Mouse (Mus musculus): ENCODE measurements around the gene Prpf19. TPM values are rescaled to one million over a fixed set of nuclear protein-coding genes. Genes with fewer than 3 reads are reported as not detected.

Prpf19 gene
- polyA plus RNA-seq, 1 experiment from 2014 or later: 19.7 TPM

Other genes with a start within 250 kb of the Prpf19 start
- not detected in 2 replicates for gene Pga5, start 217.2 kb upstream of the Prpf19 start, polyA plus RNA-seq (2015; fragmentation: Nextera tagmentation; extraction: Ambion mirVana)
- gene Vps37c, start 206.5 kb upstream of the Prpf19 start, polyA plus RNA-seq (2015; fragmentation: Nextera tagmentation; extraction: Ambion mirVana): 10.4 and 12.1 TPM in 2 replicates
- 0.08 TPM in 1 of 2 replicates, not detected in the other for gene Cd5, start 156.2 kb upstream of the Prpf19 start, polyA plus RNA-seq (2015; fragmentation: Nextera tagmentation; extraction: Ambion mirVana)
- gene Cd6, start 65.2 kb upstream of the Prpf19 start, polyA plus RNA-seq (2015; fragmentation: Nextera tagmentation; extraction: Ambion mirVana): 0.03 TPM in 1 of 2 replicates, not detected in the other
- gene Slc15a3, start 55.5 kb upstream of the Prpf19 start, polyA plus RNA-seq (2015; fragmentation: Nextera tagmentation; extraction: Ambion mirVana): 1.3 and 1.7 TPM in 2 replicates
- 4.0 and 4.4 TPM in 2 replicates for gene Tmem132a, start 25.3 kb upstream of the Prpf19 start, polyA plus RNA-seq (2015; fragmentation: Nextera tagmentation; extraction: Ambion mirVana)
- gene Tmem109, start 13.2 kb upstream of the Prpf19 start, polyA plus RNA-seq (2015; fragmentation: Nextera tagmentation; extraction: Ambion mirVana): 21.9 and 23.0 TPM in 2 replicates
- not detected in 2 replicates for gene Zp1, start 25.4 kb downstream of the Prpf19 start, polyA plus RNA-seq (2015; fragmentation: Nextera tagmentation; extraction: Ambion mirVana)
- gene Ptgdr2, start 41.9 kb downstream of the Prpf19 start, polyA plus RNA-seq (2015; fragmentation: Nextera tagmentation; extraction: Ambion mirVana): not detected in 2 replicates
- gene Ccdc86, start 54.0 kb downstream of the Prpf19 start, polyA plus RNA-seq (2015; fragmentation: Nextera tagmentation; extraction: Ambion mirVana): 23.4 and 25.3 TPM in 2 replicates
- gene Ms4a10, start 79.4 kb downstream of the Prpf19 start, polyA plus RNA-seq (2015; fragmentation: Nextera tagmentation; extraction: Ambion mirVana): not detected in 2 replicates
- not detected in 2 replicates for gene Ms4a15, start 98.0 kb downstream of the Prpf19 start, polyA plus RNA-seq (2015; fragmentation: Nextera tagmentation; extraction: Ambion mirVana)
- not detected in 2 replicates for gene Ms4a18, start 122.8 kb downstream of the Prpf19 start, polyA plus RNA-seq (2015; fragmentation: Nextera tagmentation; extraction: Ambion mirVana)
- 0.16 TPM in 1 of 2 replicates, not detected in the other for gene Ms4a8a, start 185.9 kb downstream of the Prpf19 start, polyA plus RNA-seq (2015; fragmentation: Nextera tagmentation; extraction: Ambion mirVana)
- gene 1700017D01Rik, start 235.6 kb downstream of the Prpf19 start, polyA plus RNA-seq (2015; fragmentation: Nextera tagmentation; extraction: Ambion mirVana): not detected in 2 replicates